Mouse (Mus musculus): ENCODE data around the gene Mgmt. TPM values are rescaled to one million over a fixed set of nuclear protein-coding genes. Genes with fewer than 3 reads are reported as not detected.

The Mgmt gene
- total and polyA plus RNA-seq, 3 experiments = not detected

DNA sequence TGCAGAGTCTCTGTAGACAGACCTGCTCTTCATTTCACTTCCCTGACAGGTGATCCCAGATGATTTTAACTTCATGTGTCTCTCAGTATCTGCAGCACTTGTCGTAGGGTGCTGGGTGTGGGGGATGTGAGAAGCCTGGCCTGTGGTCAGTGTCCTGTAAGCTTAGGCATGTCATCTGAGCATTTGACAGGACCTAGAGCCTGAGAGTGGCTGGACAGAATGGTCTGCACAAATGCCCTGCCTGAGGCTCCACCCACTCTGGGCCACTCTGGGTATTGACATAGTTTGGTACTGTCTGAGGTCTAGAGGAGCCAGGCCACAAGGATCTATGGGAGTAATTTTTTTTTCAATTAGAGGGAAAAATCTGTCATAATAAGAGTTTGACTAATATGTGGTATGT lies 942 bp downstream of the Mgmt start:
- Histone ChIP-seq H3K27ac (ENCODE audit: control insufficient read depth, low read depth, low read length) (no peak overlapping the region), H3K4me3 (ENCODE audit: control insufficient read depth in 1 of 2, insufficient read depth in 1 of 2, low read depth in 2 of 2, low read length in 2 of 2) (no peak overlapping the region), H3K9ac (ENCODE audit: control insufficient read depth, low read depth, low read length, poor library complexity, severe bottlenecking) (no peak overlapping the region), H3K4me1 (ENCODE audit: control insufficient read depth in 1 of 2, insufficient read depth in 2 of 2, low read length in 2 of 2) (no peaks in the 10 kb centered on the region), H3K9me3 (replicated peaks; ENCODE audit: insufficient read depth, low read length) (no peaks in the 10 kb centered on the region), H3K27me3 (ENCODE audit: control insufficient read depth in 1 of 2, insufficient read depth in 2 of 2, low read length in 2 of 2) (no peaks in the 10 kb centered on the region), H3K79me2 (ENCODE audit: control insufficient read depth, insufficient read depth, low read length, poor library complexity) (no peaks in the 10 kb centered on the region), H3K36me3 (ENCODE audit: control insufficient read depth in 1 of 2, insufficient read depth in 2 of 2, low read length in 2 of 2) (no peaks in the 10 kb centered on the region)
- DNase-seq (ENCODE audit: low read depth, low spot score) = no peak
- TF ChIP-seq ZMIZ1 (IDR thresholded peaks at IDR 0.05; ENCODE audit: low read depth, low read length) (no peak), USF1 (IDR thresholded peaks at IDR 0.05; ENCODE audit: low read depth, low read length) (no peak), BHLHE40 (IDR thresholded peaks at IDR 0.05; ENCODE audit: borderline replicate concordance, low read depth, low read length) (no peak), POLR2A (IDR thresholded peaks at IDR 0.05; ENCODE audit: control insufficient read depth in 1 of 2, insufficient read depth in 1 of 2, low read depth in 1 of 2, low read length in 2 of 2, poor library complexity in 1 of 2) (no peak), RCOR1 (IDR thresholded peaks at IDR 0.05; ENCODE audit: low read depth, low read length) (no peak), ETS1 (IDR thresholded peaks at IDR 0.05; ENCODE audit: low read depth, low read length) (no peak)

- no peak for DNase-seq (ENCODE audit: low read depth, low spot score)
- TF ChIP-seq UBTF (IDR thresholded peaks at IDR 0.05; ENCODE audit: borderline replicate concordance, insufficient read depth, low read depth, low read length) (no peak), SIN3A (IDR thresholded peaks at IDR 0.05; ENCODE audit: low read length) (no peak), NELFE (IDR thresholded peaks at IDR 0.05; ENCODE audit: low read depth, low read length) (no peak), ETS1 (IDR thresholded peaks at IDR 0.05; ENCODE audit: low read depth, low read length) (no peak), HCFC1 (IDR thresholded peaks at IDR 0.05; ENCODE audit: low read depth, low read length) (no peak), E2F4 (IDR thresholded peaks at IDR 0.05; ENCODE audit: borderline replicate concordance, low read depth, low read length) (no peak), MAFK (IDR thresholded peaks at IDR 0.05; ENCODE audit: borderline replicate concordance, low read depth, low read length) (no peak), POLR2AphosphoS5 (IDR thresholded peaks at IDR 0.05; ENCODE audit: borderline replicate concordance, low read depth, low read length) (no peak), NRF1 (IDR thresholded peaks at IDR 0.05; ENCODE audit: insufficient read depth, low read depth, low read length, poor library complexity, severe bottlenecking) (no peak), USF1 (IDR thresholded peaks at IDR 0.05; ENCODE audit: low read depth, low read length) (no peak), EP300 (IDR thresholded peaks at IDR 0.05; ENCODE audit: low read depth in 1 of 2, low read length in 2 of 2) (no peak), RCOR1 (IDR thresholded peaks at IDR 0.05; ENCODE audit: low read depth, low read length) (no peak), BHLHE40 (IDR thresholded peaks at IDR 0.05; ENCODE audit: borderline replicate concordance, low read depth, low read length) (no peak), TCF12 (IDR thresholded peaks at IDR 0.05; ENCODE audit: low read depth, low read length) (no peak), GATA1 (IDR thresholded peaks at IDR 0.05; ENCODE audit: low read depth, low read length) (no peak), ELF1 (IDR thresholded peaks at IDR 0.05; ENCODE audit: low read depth, low read length) (no peak), USF2 (IDR thresholded peaks at IDR 0.05; ENCODE audit: borderline replicate concordance in 1 of 2, insufficient read depth in 1 of 2, low read depth in 1 of 2, low read length in 2 of 2) (no peak)
These were observed 1.4 kb downstream of the Mgmt start for GRCm38 (mm10) chr7:136895851-136896250.

More at GRCm38 (mm10) chr7:136895851-136896250, 1.4 kb downstream of the Mgmt start:
- Histone ChIP-seq H3K79me2 (ENCODE audit: control insufficient read depth, insufficient read depth, low read length, poor library complexity) (no peaks in the 10 kb centered on the region), H3K4me1 (ENCODE audit: control insufficient read depth in 1 of 2, insufficient read depth in 2 of 2, low read length in 2 of 2) (no peaks in the 10 kb centered on the region), H3K4me3 (ENCODE audit: control insufficient read depth in 1 of 2, insufficient read depth in 1 of 2, low read depth in 2 of 2, low read length in 2 of 2) (no peak overlapping the region), H3K36me3 (ENCODE audit: control insufficient read depth in 1 of 2, insufficient read depth in 2 of 2, low read length in 2 of 2) (no peaks in the 10 kb centered on the region), H3K9me3 (replicated peaks; ENCODE audit: insufficient read depth, low read length) (no peaks in the 10 kb centered on the region), H3K27ac (ENCODE audit: control insufficient read depth, low read depth, low read length) (no peak overlapping the region), H3K9ac (ENCODE audit: control insufficient read depth, low read depth, low read length, poor library complexity, severe bottlenecking) (no peak overlapping the region), H3K27me3 (ENCODE audit: control insufficient read depth in 1 of 2, insufficient read depth in 2 of 2, low read length in 2 of 2) (no peaks in the 10 kb centered on the region)
